Mouse (Mus musculus) erythroblast, embryonic 14.5 days (primary cell): ENCODE data around the gene Ube2d1. TPM values are rescaled to one million over a fixed set of nuclear protein-coding genes. Genes with fewer than 3 reads are reported as not detected.
A peak's percentile ranks its signal among the peaks of the same experiment; 100 is the strongest.

Experiments
- H3K27me3 ChIP-seq: 2 replicates; pipeline ENCODE4 v1.6.1; 2012; ENCODE audit warnings: inconsistent platforms; ENCODE audit not compliant: control insufficient read depth
- H3K36me3 ChIP-seq: 2 replicates; pipeline ENCODE4 v1.6.1; 2012; ENCODE audit warnings: mild to moderate bottlenecking, inconsistent platforms; ENCODE audit not compliant: control insufficient read depth
- H3K4me1 ChIP-seq: 2 replicates; pipeline ENCODE4 v1.6.1; 2012; ENCODE audit warnings: inconsistent platforms; ENCODE audit not compliant: control insufficient read depth
- H3K4me3 ChIP-seq: replicated peaks from 2 replicates; pipeline ENCODE3; 2012; ENCODE audit warnings: moderate library complexity, mild to moderate bottlenecking, inconsistent platforms
- H3K9me3 ChIP-seq: 2 replicates; pipeline ENCODE4 v1.6.1; 2012; ENCODE audit warnings: low read length, inconsistent platforms, mixed read lengths; ENCODE audit not compliant: control insufficient read depth
- GATA1 ChIP-seq: IDR thresholded peaks from 2 replicates; pipeline ENCODE4 v1.6.1; 2012; ENCODE audit warnings: low read length, inconsistent platforms, mixed read lengths
- TAL1 ChIP-seq: IDR thresholded peaks from 3 replicates; pipeline ENCODE4 v1.6.1; 2012; ENCODE audit warnings: low read length, inconsistent platforms, mixed read lengths
- polyA plus RNA-seq: library from polyadenylated mRNA; stranded (reverse); fragments of >175 nt; gene quantifications from 2 replicates; pipeline ENCODE4 v1.2.3, GENCODE M21; 2012

Ube2d1 gene
- polyA plus RNA-seq, 1 experiment: not detected

DNA sequence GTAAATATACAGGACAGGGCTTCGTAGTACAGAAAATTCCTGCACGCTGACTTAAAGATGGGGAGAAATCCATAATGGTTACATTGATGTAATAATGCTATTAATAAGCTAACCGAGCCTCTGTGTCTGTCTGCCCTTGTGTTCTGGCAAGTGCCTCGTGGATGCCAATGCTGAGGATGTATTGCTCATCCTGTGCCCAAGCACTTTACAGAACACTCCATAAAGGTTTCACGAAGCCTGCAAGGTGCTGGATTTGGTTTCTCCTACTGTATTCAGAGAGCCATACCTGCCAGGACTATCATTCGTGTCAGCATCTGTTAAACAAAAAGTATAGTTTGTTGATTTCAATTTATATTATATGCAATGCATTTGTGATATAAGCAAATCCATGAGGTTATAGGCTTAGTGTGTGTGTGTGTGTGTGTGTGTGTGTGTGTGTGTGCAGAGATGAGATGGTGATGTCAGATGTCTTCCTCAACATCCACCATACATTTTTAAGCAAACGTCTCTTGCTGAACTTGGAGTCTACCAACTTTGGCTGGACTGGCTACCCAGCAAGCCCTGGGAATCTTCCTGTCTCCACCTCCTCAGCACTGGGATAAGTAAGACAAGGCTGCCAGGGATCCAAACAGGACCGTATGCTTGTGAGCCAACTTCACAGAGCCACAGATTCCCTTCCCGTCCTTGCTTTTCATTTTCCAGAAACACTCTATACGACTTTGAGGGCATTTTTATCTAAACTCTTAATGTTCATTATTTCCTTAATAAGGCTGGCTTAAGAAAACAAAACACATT lies 35.8 kb downstream of the Ube2d1 start:
- Histone ChIP-seq H3K27me3 (no peaks in the 10 kb centered on the region), H3K9me3 (no peaks in the 10 kb centered on the region), H3K4me1 (no peaks in the 10 kb centered on the region), H3K36me3 (no peaks in the 10 kb centered on the region), H3K4me3 (no peak overlapping the region)
- TF ChIP-seq GATA1 (no peak), TAL1 (no peak)

DNA sequence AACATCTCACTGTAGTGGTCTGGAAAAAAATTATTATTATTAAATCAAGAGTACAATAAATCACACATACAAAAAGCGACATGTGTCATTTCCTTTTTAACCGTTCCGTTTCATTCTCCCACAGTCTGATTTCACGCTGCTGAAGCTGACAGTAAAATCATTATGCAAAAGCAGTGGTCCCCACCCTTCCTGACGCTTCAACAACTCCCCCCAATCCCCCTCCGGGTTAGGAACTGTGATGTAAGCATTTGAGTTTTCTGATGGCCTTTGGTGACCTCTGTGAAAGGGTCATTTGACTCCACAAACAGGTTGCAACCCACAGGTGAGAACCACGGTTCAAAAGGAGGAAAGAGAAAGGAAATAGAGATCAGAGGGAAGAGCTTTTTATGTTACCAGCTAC lies 38.1 kb downstream of the Ube2d1 start:
- H3K4me1 ChIP-seq: no peaks in the 10 kb centered on the region
- TF ChIP-seq TAL1 (no peak), GATA1 (no peak)
- H3K36me3 ChIP-seq: no peaks in the 10 kb centered on the region
- H3K9me3 ChIP-seq: no peaks in the 10 kb centered on the region
- H3K4me3 ChIP-seq: no peak overlapping the region
- no peaks in the 10 kb centered on the region for H3K27me3 ChIP-seq

DNA sequence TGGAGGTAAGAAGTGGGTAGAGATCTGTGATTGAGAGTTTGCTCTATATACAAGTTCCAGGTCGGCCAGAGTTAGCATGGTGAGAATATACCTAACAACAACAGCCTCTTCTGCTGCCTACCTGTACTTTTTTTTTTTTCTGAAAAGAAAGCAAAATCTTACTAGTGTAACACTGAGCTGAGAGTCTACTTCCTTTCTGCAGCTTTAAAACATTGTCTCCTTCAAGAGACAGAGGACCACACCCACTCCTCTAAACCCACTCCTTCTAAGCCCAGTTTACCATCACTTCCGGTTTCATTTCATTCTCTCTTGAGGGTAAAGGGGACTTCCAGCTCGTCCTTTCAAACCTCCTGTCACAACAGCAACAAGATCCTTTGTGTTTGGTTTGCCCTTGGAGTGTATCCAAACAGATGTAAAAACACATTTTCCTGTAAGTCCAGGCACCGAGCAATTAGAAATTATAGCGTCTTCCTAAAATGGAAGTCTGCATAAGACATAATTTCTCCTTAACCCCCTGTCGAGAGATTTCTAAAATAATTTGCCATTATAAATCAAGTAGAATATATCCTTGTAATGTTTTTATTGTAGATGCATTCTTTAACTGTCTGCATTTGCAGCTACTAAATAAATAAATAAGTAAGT lies 45.5 kb downstream of the Ube2d1 start:
- no peaks in the 10 kb centered on the region for H3K9me3 ChIP-seq
- TF ChIP-seq TAL1 (no peak), GATA1 (no peak)
- H3K4me3 ChIP-seq: peak overlapping the region; percentile 26
- H3K4me1 ChIP-seq: peaks cover 18% of the 10 kb centered on the region
- H3K27me3 ChIP-seq: peaks cover 9% of the 10 kb centered on the region
- H3K36me3 ChIP-seq: peaks cover 15% of the 10 kb centered on the region

DNA sequence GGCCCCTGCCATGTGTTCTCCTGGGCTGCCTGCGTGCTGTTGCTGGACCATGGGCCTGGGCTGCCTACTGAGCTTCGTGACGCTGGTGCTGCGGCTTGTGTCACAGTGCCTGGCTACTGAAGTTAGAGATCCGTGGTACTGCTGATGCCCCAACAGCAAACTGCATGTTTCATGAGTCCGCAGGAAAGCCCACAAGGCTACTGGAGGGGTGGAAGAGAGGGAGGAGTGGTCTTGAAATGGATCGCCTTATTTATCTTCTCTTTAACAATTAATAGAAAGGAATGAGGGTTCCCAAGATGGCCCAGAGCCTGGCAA lies 46.9 kb downstream of the Ube2d1 start, which contains the start of gene Tfam:
TSS of gene Tfam (minus strand) at position 41 of the 315 bp plus-strand sequence.
- no peak for TF ChIP-seq TAL1
- no peak for TF ChIP-seq GATA1
- no peaks in the 10 kb centered on the region for H3K9me3 ChIP-seq
- H3K27me3 ChIP-seq: peaks cover 9% of the 10 kb centered on the region
- peaks cover 18% of the 10 kb centered on the region for H3K4me1 ChIP-seq
- H3K4me3 ChIP-seq: peak within 1 kb of the TSS; percentile 98
- peaks cover 29% of the 10 kb centered on the region for H3K36me3 ChIP-seq

DNA sequence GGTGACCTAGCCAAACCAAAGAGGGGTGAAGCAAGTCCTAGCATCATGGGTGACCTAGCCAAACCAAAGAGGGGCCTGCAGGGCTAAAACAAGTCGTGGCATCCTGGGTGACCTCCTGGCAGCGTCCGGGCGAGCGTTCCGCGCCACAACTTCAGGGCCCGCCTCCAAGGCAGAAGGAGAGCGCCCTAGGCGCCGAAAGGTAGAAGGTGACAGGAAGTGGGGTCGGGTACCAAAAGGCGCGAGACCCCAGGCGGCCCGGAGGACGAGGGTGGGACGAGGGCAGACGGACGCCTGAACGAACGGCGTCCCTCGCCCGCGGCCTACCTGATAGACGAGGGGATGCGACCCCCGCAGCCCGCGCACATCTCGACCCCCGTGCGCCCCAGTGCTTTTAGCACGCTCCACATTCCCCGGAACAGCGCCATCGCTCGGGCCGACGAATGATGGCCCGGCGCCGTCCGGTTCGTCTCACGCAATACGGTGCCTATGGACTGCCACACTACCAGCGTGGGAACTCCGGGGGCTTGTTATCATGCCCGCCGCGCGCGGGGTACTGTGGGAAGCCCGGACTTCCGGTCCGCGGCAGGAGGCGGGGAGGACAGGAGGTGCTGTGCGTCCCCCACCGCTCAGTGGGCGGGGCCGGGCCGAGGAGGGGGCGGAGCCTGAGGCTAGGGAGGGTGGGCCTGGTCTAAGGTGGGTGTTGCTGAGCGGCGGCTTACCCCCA lies 47.4 kb downstream of the Ube2d1 start:
- Histone ChIP-seq H3K9me3 (no peaks in the 10 kb centered on the region), H3K27me3 (peaks cover 9% of the 10 kb centered on the region), H3K36me3 (peaks cover 34% of the 10 kb centered on the region), H3K4me3 (peak overlapping the region; percentile 98), H3K4me1 (peaks cover 18% of the 10 kb centered on the region)
- TF ChIP-seq TAL1: no peak
- TF ChIP-seq GATA1: no peak

DNA sequence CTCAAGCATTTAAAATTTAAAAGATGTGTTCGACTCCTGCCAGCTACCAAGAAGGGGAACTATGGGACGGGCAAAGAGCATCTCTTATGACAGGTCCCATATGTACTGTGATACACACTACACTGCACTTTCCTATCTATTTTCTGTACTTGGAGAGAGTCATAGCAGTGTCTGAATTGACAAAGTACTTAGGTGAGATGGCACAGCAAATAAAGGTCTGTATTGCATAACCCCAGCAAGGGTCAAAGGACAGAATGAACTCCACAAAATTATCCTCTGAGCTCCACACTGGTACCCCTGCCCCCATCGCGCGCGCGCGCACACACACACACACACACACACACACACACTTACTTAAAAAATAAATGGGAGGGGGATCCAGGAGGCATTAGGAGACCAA lies 51.0 kb downstream of the Ube2d1 start:
- H3K27me3 ChIP-seq: no peaks in the 10 kb centered on the region
- no peak overlapping the region for H3K4me3 ChIP-seq
- no peaks in the 10 kb centered on the region for H3K9me3 ChIP-seq
- H3K36me3 ChIP-seq: peaks cover 62% of the 10 kb centered on the region
- H3K4me1 ChIP-seq: peaks cover 18% of the 10 kb centered on the region
- TF ChIP-seq GATA1 (no peak), TAL1 (no peak)

DNA sequence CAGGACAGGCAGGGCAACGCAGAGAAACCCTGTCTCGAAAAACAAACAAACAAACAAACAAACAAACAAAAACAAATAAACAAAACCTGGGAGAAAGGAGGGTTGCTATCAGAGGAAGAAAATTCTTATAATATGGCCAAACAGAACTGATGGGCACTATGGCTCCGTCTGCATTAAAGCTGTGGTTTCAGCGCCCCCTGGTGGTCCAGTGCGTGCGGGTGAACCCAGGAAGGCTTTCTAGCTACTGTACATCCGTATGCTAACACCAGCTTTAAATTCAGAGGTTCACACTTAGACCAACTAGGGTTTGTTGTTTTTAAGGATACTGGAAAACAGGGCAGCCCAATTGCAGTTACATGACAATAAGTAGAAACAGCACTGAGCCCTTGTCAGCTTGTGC lies 59.2 kb downstream of the Ube2d1 start:
- Histone ChIP-seq H3K27me3 (no peaks in the 10 kb centered on the region), H3K36me3 (peaks cover 80% of the 10 kb centered on the region), H3K4me1 (no peaks in the 10 kb centered on the region), H3K4me3 (no peak overlapping the region), H3K9me3 (peaks cover 6% of the 10 kb centered on the region)
- no peak for TF ChIP-seq TAL1
- TF ChIP-seq GATA1: no peak

DNA sequence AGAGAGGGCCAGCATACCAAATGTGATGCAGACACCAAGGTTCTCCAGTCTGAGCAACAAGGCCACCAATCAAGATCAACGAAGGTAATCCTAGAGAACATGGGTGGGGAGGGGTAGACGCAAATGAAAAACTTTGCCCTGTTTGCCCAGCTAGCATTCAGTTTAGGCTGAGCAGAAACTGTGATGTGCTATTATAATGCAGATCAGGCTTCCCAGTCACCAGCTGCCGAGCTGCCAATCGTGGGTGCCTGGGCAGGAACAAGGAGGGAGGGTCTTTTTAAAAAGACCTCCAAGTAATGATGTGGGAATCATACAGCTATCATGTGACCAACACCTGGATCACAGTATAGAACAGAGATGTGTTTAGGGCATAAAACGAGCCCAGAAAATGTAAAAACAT lies 62.0 kb downstream of the Ube2d1 start:
- peaks cover 55% of the 10 kb centered on the region for H3K36me3 ChIP-seq
- no peak overlapping the region for H3K4me3 ChIP-seq
- H3K27me3 ChIP-seq: no peaks in the 10 kb centered on the region
- H3K4me1 ChIP-seq: no peaks in the 10 kb centered on the region
- H3K9me3 ChIP-seq: peaks cover 6% of the 10 kb centered on the region
- TF ChIP-seq GATA1 (no peak), TAL1 (no peak)

DNA sequence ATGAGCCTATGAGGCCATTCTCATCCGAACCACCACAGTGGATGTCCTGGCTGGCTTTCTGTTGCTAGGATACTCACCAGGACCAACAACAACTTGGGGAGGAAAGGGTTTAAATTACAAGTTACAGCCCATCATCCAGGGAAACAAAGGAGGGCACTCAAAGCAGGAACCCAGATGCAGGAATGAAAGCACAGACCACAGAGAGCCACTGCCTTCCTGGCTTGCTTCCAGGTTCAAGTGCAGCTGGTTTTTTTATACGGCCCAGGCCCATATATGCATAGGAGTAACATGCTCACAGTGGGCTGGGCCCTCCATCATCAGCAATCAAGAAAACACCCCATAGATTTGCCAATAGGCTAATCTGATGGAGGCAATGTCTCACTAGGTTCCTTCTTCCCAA lies 62.4 kb downstream of the Ube2d1 start:
- Histone ChIP-seq H3K36me3 (peaks cover 51% of the 10 kb centered on the region), H3K4me1 (no peaks in the 10 kb centered on the region), H3K9me3 (peaks cover 6% of the 10 kb centered on the region), H3K4me3 (no peak overlapping the region), H3K27me3 (no peaks in the 10 kb centered on the region)
- TF ChIP-seq GATA1 (no peak), TAL1 (no peak)
